ENCODE assay signal across 8 mouse cellular contexts in genomic region chr15:8884608-8885467, GRCm38 (mm10).
DNase-seq lines count a peak whose midpoint lies in the region; ATAC-seq and TF ChIP-seq lines count a peak whose summit lies in the region.

No protein-coding gene starts in this region.

- TF ChIP-seq EP300 in MEL (IDR thresholded peaks at IDR 0.05; ENCODE audit: low read depth in 1 of 2, low read length in 2 of 2) = no peak

- H3K4me2 ChIP-seq in heart, embryonic 14.5 days (ENCODE audit: low read length) = peak overlapping the region; percentile 29
- H3K4me2 ChIP-seq in embryonic facial prominence, embryonic 15.5 days (replicated peaks) = peak overlapping the region; percentile 43

- no peaks in the 10 kb centered on the region for H3K27me3 ChIP-seq in heart, embryonic 14.5 days (ENCODE audit: control insufficient read depth, insufficient read depth, low read length)
- H3K27me3 ChIP-seq in MEL (ENCODE audit: control insufficient read depth in 1 of 2, insufficient read depth in 2 of 2, low read length in 2 of 2) = peaks cover 0 to 2% of the 10 kb centered on the region in 2 experiments; a peak in 1 of 4 replicates
- no peaks in the 10 kb centered on the region for H3K27me3 ChIP-seq in embryonic facial prominence, embryonic 15.5 days

- DNase-seq in heart, adult 9 months (ENCODE audit: low spot score in 2 of 2) = no peak
- DNase-seq in MEL (ENCODE audit: low read depth, low spot score) = peak; percentile 8
- peak; percentile 12 for DNase-seq in kidney, postnatal 10 days
- DNase-seq in frontal cortex, postnatal 14 days (ENCODE audit: low spot score in 2 of 2) = no peak
- DNase-seq in adrenal gland, postnatal 10 days = no peak
- no peak for DNase-seq in adrenal gland, postnatal 25 days

- no peaks in the 10 kb centered on the region for H3K9me3 ChIP-seq in heart, embryonic 14.5 days (ENCODE audit: control insufficient read depth, low read length)
- no peaks in the 10 kb centered on the region for H3K9me3 ChIP-seq in MEL (replicated peaks; ENCODE audit: insufficient read depth, low read length)
- H3K9me3 ChIP-seq in embryonic facial prominence, embryonic 15.5 days (replicated peaks) = no peaks in the 10 kb centered on the region

- H3K4me3 ChIP-seq in heart, embryonic 14.5 days (ENCODE audit: control insufficient read depth in 1 of 2, insufficient read depth in 1 of 2, low read depth in 1 of 2, low read length in 2 of 2) = no peak overlapping the region
- no peak overlapping the region for H3K4me3 ChIP-seq in MEL (ENCODE audit: control insufficient read depth in 1 of 2, insufficient read depth in 1 of 2, low read depth in 2 of 2, low read length in 2 of 2)
- H3K4me3 ChIP-seq in embryonic facial prominence, embryonic 15.5 days (replicated peaks) = peak overlapping the region; percentile 25

- H3K27ac ChIP-seq in heart, embryonic 14.5 days (replicated peaks in 1 of 2; ENCODE audit: control insufficient read depth in 1 of 2, insufficient read depth in 1 of 2, low read depth in 2 of 2, low read length in 2 of 2) = no peak overlapping the region
- no peak overlapping the region for H3K27ac ChIP-seq in MEL (ENCODE audit: control insufficient read depth, low read depth, low read length)
- H3K27ac ChIP-seq in embryonic facial prominence, embryonic 15.5 days (replicated peaks) = no peak overlapping the region

- ATAC-seq in heart, embryonic 14.5 days (ENCODE audit: insufficient number of reproducible peaks, insufficient read depth, low FRiP score, low read depth) = no peak
- ATAC-seq in embryonic facial prominence, embryonic 15.5 days (ENCODE audit: insufficient number of reproducible peaks, low FRiP score, low TSS enrichment, low read depth) = no peak

- TF ChIP-seq RAD21 in MEL (IDR thresholded peaks at IDR 0.05; ENCODE audit: low read depth, low read length) = peak; percentile 45

- no peak overlapping the region for H3K9ac ChIP-seq in heart, embryonic 14.5 days (ENCODE audit: low read length)
- no peak overlapping the region for H3K9ac ChIP-seq in MEL (ENCODE audit: control insufficient read depth, low read depth, low read length, poor library complexity, severe bottlenecking)
- H3K9ac ChIP-seq in embryonic facial prominence, embryonic 15.5 days = no peak overlapping the region

- no peaks in the 10 kb centered on the region for H3K4me1 ChIP-seq in heart, embryonic 14.5 days (ENCODE audit: control insufficient read depth in 2 of 2, insufficient read depth in 2 of 2, low read length in 2 of 2)
- no peaks in the 10 kb centered on the region for H3K4me1 ChIP-seq in MEL (ENCODE audit: control insufficient read depth in 1 of 2, insufficient read depth in 2 of 2, low read length in 2 of 2)
- H3K4me1 ChIP-seq in embryonic facial prominence, embryonic 15.5 days = no peaks in the 10 kb centered on the region

- no peak for TF ChIP-seq POLR2A in MEL (IDR thresholded peaks at IDR 0.05; ENCODE audit: control insufficient read depth in 1 of 2, insufficient read depth in 1 of 2, low read depth in 1 of 2, low read length in 2 of 2, poor library complexity in 1 of 2)

- no peaks in the 10 kb centered on the region for H3K36me3 ChIP-seq in heart, embryonic 14.5 days (ENCODE audit: control insufficient read depth, insufficient read depth, low read length)
- H3K36me3 ChIP-seq in MEL (ENCODE audit: control insufficient read depth in 1 of 2, insufficient read depth in 2 of 2, low read length in 2 of 2) = no peaks in the 10 kb centered on the region
- H3K36me3 ChIP-seq in embryonic facial prominence, embryonic 15.5 days = no peaks in the 10 kb centered on the region

- WGBS in heart, embryonic 14.5 days = 63% methylated on average over 18 of the region's 18 CpGs
- WGBS in embryonic facial prominence, embryonic 15.5 days = 41% methylated on average over 18 of the region's 18 CpGs

- peak in 1 of 3 experiments; percentile 48; a peak in 2 of 6 replicates for TF ChIP-seq CTCF in MEL (IDR thresholded peaks at IDR 0.05 in 2 of 3, conservative IDR thresholded peaks at IDR 0.05 in 1 of 3; ENCODE audit: control insufficient read depth in 1 of 3, insufficient read depth in 1 of 3, low read depth in 2 of 3, low read length in 3 of 3, poor library complexity in 1 of 3, severe bottlenecking in 1 of 3)

- no peaks in the 10 kb centered on the region for H3K79me2 ChIP-seq in MEL (ENCODE audit: control insufficient read depth, insufficient read depth, low read length, poor library complexity)

TF ChIP-seq in MEL, 35 proteins besides CTCF, POLR2A, EP300 and RAD21:
- peak; percentile 57 for TF ChIP-seq SMC3 (IDR thresholded peaks at IDR 0.05; ENCODE audit: low read depth, low read length)
- TF ChIP-seq HCFC1 (IDR thresholded peaks at IDR 0.05; ENCODE audit: low read depth, low read length) = no peak
- no peak for TF ChIP-seq GABPA (IDR thresholded peaks at IDR 0.05; ENCODE audit: low read depth, low read length)
- no peak for TF ChIP-seq USF2 (IDR thresholded peaks at IDR 0.05; ENCODE audit: borderline replicate concordance in 1 of 2, insufficient read depth in 1 of 2, low read depth in 1 of 2, low read length in 2 of 2)
- peak; percentile 37; the same call in 1 of the 2 replicates for TF ChIP-seq ZC3H11A (IDR thresholded peaks at IDR 0.05; ENCODE audit: low read depth, low read length)

Comparison
In these comparisons a context has a peak if more than half of its experiments do, and no peak if none do; other contexts are left out.
1. DNase-seq: peak in MEL (single experiment) and kidney, postnatal 10 days (single experiment); none in heart, adult 9 months (0 of 2), frontal cortex, postnatal 14 days (0 of 2), adrenal gland, postnatal 10 days (single experiment) and adrenal gland, postnatal 25 days (single experiment).